Mouse (Mus musculus) liver, postnatal 0 days (tissue): Measurements from ENCODE around the gene Tbc1d10a. TPM values are rescaled to one million over a fixed set of nuclear protein-coding genes. Genes with fewer than 3 reads are reported as not detected.

Experiments
- ATAC-seq: fragments of 200-750 bp; cut with Nextera tagmentation; 2 replicates; pipeline ENCODE4 v1.8.0; 2017; ENCODE audit warnings: mild to moderate bottlenecking, moderate library complexity
- DNase-seq: peaks from one replicate; pipeline ENCODE4 v3.0.0-alpha.2; 2016
- H3K27ac ChIP-seq: fragments of 300-500 bp; sonication (generic); 2 replicates; pipeline ENCODE4 v1.5.1; 2014; ENCODE audit warnings: antibody characterized with exemption, moderate library complexity, mild to moderate bottlenecking, low read depth
- H3K27me3 ChIP-seq: fragments of 300-500 bp; sonication (generic); 2 replicates; pipeline ENCODE4 v1.6.1; 2014; ENCODE audit warnings: low read length, control low read depth, mixed read lengths; ENCODE audit not compliant: insufficient read depth
- H3K36me3 ChIP-seq: fragments of 300-500 bp; sonication (generic); replicated peaks from 2 replicates; pipeline ENCODE4 v1.6.1; 2014; ENCODE audit warnings: mild to moderate bottlenecking, control low read depth, low read length, moderate library complexity, mixed read lengths; ENCODE audit not compliant: insufficient read depth
- H3K4me1 ChIP-seq: fragments of 300-500 bp; sonication (generic); 2 replicates; pipeline ENCODE4 v1.6.1; 2014; ENCODE audit warnings: antibody characterized with exemption, mild to moderate bottlenecking, control low read depth; ENCODE audit not compliant: insufficient read depth
- H3K4me2 ChIP-seq: fragments of 300-500 bp; sonication (generic); 2 replicates; pipeline ENCODE4 v1.6.1; 2014; ENCODE audit warnings: low read depth, mild to moderate bottlenecking, low read length, moderate library complexity, mixed read lengths
- H3K4me3 ChIP-seq: fragments of 300-500 bp; sonication (generic); 2 replicates; pipeline ENCODE4 v1.5.1; 2014; ENCODE audit warnings: low read depth, low read length
- H3K9ac ChIP-seq: fragments of 300-500 bp; sonication (generic); replicated peaks from 2 replicates; pipeline ENCODE4 v1.6.1; 2014; ENCODE audit warnings: mild to moderate bottlenecking, moderate library complexity
- H3K9me3 ChIP-seq: fragments of 300-500 bp; sonication (generic); 2 replicates; pipeline ENCODE4 v1.6.1; 2016; ENCODE audit warnings: mild to moderate bottlenecking, control low read depth, low read length, mixed read lengths
- CTCF ChIP-seq: sonication (generic); IDR thresholded peaks from 2 replicates; pipeline ENCODE4 v1.5.1; 2016; ENCODE audit warnings: antibody characterized with exemption, low read depth
- EP300 ChIP-seq: IDR thresholded peaks from 2 replicates; pipeline ENCODE4 v1.6.1; 2016; ENCODE audit warnings: antibody characterized with exemption, low read depth, mild to moderate bottlenecking
- WGBS: fragments of 180-500 bp; shearing (Covaris S2); extraction: QIAGEN DNeasy Blood & Tissue Kit; methylation state at CpG from one replicate; pipeline ENCODE4 v1.1.7; 2014; ENCODE audit not compliant: insufficient replicate concordance; 5-methylcytosine and 5-hydroxymethylcytosine counted together
- polyA plus RNA-seq: library from polyadenylated mRNA; unstranded; fragments of >200 nt; fragmentation: Nextera tagmentation; extraction: Ambion mirVana; gene quantifications from 2 replicates; pipeline ENCODE4 v1.2.1, GENCODE M21; 2015

Gene Tbc1d10a
- polyA plus RNA-seq, 1 experiment from 2014 or later: 5.6 TPM

DNA sequence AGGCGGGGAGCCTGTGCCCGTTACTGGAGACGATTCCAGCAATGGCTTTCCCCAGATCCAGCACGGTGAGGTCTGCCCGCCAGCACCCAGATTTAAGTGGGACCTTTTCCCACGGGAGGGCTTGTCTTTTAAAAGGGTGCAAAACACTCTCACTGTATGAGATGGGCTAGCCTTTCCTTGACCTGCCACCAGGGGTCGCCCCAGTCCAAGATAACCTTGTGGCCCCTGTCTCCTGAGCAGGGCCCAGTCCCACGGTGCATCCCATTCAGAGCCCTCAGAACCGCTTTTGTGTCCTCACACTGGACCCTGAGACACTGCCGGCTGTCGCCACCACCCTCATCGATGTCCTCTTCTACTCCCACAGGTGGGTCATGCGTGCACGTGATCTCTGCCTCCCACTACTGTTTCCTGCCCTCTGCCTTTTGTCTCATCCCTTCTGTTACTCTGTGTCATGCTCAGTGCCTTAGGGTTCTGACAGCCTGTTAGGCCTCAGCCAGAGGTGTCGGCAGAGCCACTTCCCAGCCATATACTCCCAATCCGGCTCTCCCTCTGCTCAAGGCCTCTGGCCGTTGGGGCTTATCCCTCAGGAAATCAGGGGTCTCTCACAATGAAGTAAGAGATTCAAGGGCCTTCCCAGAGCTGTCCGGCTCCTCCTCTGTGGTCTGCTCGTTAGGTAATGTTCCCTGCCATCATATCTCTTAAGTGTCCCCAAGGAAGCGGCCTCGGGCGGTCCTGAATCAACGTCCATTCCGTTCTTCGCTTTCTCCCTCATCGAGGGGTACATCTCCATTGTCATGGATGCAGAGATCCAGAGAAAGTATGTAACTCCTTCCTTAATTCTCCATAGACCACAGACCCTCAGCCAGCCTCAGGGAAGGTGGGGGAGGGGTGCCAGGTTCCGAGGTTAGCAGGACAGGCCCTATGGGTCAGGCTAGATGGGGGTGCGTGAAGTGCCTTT, 34.1 kb downstream of the Tbc1d10a start:
- Histone ChIP-seq H3K4me3 (no peak overlapping the region), H3K9me3 (no peaks in the 10 kb centered on the region), H3K27me3 (0 out of 2 replicates have a peak, but pooled peaks cover 7% of the 10 kb centered on the region), H3K9ac (no peak overlapping the region), H3K4me2 (no peak overlapping the region), H3K4me1 (peaks cover 34% of the 10 kb centered on the region), H3K36me3 (no peaks in the 10 kb centered on the region), H3K27ac (no peak overlapping the region)
- ATAC-seq: peak; percentile 53
- peak; percentile 92 for DNase-seq
- TF ChIP-seq EP300: no peak
- peak; percentile 97 for TF ChIP-seq CTCF
- WGBS: 50% methylated on average over 28 of the region's 28 CpGs

DNA sequence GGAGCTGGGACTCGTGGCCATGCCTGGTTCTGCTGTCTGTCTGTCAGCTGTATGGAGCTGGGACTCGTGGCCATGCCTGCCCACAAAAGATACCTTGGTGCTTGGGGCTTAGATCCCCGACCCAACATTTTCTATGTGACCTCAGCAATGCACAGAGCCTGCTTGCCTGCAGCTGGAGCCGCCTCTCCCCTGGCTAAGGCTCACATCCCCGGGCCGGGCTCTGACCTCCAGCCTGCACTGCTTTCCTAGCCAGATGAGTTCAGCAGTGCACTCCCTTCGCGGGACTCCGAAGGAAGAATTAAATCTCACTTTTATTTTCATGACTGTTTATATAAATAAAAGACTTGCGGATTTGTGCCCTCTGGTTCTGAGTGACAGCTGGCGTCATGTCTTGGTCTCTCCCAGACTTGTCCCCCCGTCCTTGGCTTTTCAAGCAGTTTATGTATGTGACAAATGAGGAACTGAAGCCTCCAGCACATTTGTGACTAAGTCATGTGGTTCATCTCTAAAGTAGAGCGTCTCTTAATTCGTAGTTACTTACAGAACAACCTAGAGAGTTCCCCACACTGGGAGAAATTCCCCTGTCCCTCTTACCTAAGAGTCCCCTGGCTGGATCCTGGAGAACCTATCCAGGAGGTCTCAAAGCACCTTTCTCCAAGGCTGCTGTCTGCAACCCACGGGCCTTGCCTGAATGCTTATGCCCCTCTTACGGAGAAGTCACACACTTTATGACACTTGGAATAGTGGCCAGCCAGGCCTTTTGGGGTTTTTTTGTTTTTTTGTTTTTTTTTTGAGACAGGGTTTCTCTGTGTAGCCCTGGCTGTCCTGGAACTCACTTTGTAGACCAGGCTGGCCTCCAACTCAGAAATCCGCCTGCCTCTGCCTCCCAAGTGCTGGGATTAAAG, 35.7 kb downstream of the Tbc1d10a start:
- WGBS: 63% methylated on average over 17 of the region's 17 CpGs
- Histone ChIP-seq H3K9me3 (no peaks in the 10 kb centered on the region), H3K4me1 (peaks cover 40% of the 10 kb centered on the region), H3K27ac (peak overlapping the region; percentile 29; the same call in 1 of the 2 replicates), H3K36me3 (no peaks in the 10 kb centered on the region), H3K9ac (no peak overlapping the region), H3K4me3 (no peak overlapping the region), H3K27me3 (0 out of 2 replicates have a peak, but pooled peaks cover 7% of the 10 kb centered on the region), H3K4me2 (no peak overlapping the region)
- no peak for ATAC-seq
- no peak for DNase-seq
- no peak for TF ChIP-seq EP300
- TF ChIP-seq CTCF: no peak

DNA sequence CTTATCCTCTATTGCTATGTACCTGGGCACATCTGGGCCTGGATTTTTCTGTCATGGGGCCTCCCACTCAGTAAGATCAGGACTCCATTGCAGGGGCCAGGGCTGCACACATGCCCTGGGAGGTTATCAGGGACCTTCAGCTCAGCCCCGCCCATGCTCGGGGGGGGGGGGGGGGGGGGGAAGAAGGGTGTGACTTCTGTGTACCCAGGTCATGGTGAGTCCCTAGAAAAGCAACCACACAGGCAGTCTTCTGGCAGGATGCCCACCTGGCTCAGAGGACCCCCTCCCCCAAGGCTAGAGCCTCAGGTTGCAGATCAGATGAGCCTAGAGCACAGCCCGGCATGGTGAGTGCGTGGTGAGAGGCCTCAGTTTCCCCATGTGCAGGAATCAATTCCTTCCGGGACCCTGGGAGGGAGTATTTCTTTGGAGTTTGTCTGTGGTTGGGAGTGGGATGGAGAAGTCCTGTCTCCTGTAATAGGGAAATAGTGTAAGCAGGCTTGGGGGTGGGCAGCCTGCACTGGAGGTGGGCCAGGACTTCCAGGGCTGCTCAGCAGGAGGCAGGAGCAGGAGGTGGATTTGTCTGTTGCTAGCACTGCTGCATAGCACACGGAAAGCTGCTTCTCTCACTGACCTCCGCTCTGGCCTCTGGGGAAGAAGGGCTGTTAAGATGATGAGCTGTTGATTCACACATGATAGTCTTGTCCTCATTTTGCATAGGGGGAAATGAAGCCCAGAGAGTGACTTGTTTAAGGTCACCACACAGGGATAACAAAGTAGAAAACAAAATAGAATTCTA, 37.0 kb downstream of the Tbc1d10a start:
- peak; percentile 84 for ATAC-seq
- Histone ChIP-seq H3K4me1 (peaks cover 43% of the 10 kb centered on the region), H3K4me2 (peak overlapping the region; percentile 68), H3K9me3 (no peaks in the 10 kb centered on the region), H3K36me3 (no peaks in the 10 kb centered on the region), H3K27me3 (0 out of 2 replicates have a peak, but pooled peaks cover 7% of the 10 kb centered on the region), H3K27ac (peak overlapping the region; percentile 75), H3K4me3 (peak overlapping the region; percentile 56), H3K9ac (peak overlapping the region; percentile 67)
- DNase-seq: peak; percentile 89
- no peak for TF ChIP-seq CTCF
- peak; percentile 82 for TF ChIP-seq EP300
- 47% methylated on average over 5 of the region's 7 CpGs for WGBS

DNA sequence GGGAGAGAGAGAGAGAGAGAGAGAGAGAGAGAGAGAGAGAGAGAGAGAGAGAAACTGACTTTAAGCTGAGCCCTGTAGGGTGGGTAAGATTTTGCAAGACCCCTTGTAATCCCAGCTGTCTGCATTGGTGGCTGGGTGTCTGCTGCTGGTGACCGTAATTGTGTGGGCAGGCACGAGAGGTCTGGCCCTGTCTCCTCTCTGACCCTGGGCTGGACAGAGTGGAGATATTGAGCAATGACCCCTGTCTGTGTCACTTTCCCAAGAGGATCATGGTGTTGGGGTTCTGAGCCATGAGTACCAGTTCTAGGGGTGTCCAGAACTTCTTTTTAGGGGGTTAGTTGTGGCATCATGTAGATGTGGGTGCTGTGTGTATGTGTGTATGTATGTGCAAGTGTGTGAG, 37.6 kb downstream of the Tbc1d10a start:
- TF ChIP-seq EP300 (no peak), CTCF (no peak)
- peak; percentile 13; the same call in 1 of the 2 replicates for ATAC-seq
- H3K27me3 ChIP-seq: 0 out of 2 replicates have a peak, but pooled peaks cover 2% of the 10 kb centered on the region
- WGBS: 38% methylated on average over 2 of the region's 2 CpGs
- H3K4me2 ChIP-seq: peak overlapping the region; percentile 68
- H3K9ac ChIP-seq: peak overlapping the region; percentile 67
- peaks cover 44% of the 10 kb centered on the region for H3K4me1 ChIP-seq
- no peak for DNase-seq
- H3K4me3 ChIP-seq: peak overlapping the region; percentile 56
- H3K36me3 ChIP-seq: no peaks in the 10 kb centered on the region
- peak overlapping the region; percentile 75 for H3K27ac ChIP-seq
- no peaks in the 10 kb centered on the region for H3K9me3 ChIP-seq

DNA sequence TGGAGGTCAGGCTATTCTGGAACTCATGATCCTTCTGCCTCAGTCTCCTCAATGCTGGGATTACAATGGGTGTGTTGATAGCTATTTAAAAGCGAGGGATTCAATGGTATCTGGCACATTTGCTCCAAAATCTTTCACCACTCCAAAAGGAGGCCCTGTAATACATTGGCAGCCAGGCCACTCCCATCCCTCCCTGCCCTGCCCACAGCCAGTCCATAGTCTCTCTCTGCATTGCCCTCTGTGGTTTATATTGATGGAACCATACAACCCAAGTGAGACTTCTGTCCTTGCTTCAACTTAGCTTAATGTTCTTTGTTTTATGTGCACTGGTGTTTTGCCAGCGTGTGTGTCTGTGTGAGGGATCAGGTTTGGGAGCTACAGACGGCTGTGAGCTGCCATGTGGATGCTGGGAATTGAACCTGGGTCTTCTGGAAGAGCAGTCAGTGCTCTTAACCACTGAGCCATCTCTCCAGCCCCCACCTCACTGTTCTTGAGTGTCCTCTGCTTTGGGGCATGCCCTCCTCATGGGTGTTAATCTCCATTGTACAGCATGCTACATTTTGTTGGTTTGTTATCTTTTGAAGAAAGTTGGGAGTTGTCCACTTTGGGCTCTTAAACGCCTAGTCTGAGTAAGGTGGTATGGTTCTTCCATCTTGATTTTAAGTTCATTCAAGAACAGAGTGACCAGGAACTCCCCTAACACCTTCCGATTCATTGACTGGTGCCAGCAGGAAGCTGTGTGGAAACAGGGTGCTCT, 40.2 kb downstream of the Tbc1d10a start:
- Histone ChIP-seq H3K9me3 (no peaks in the 10 kb centered on the region), H3K27ac (peak overlapping the region; percentile 16; the same call in 1 of the 2 replicates), H3K4me2 (peak overlapping the region; percentile 36), H3K36me3 (no peaks in the 10 kb centered on the region), H3K9ac (no peak overlapping the region), H3K4me1 (peaks cover 48% of the 10 kb centered on the region), H3K4me3 (no peak overlapping the region), H3K27me3 (no peaks in the 10 kb centered on the region)
- ATAC-seq (peak; percentile 29), DNase-seq (no peak)
- 66% methylated on average over 5 of the region's 5 CpGs for WGBS
- TF ChIP-seq EP300: 0 out of 2 replicates have a peak, but pooled peaks have one; percentile 37
- TF ChIP-seq CTCF: no peak
